Mouse (Mus musculus) embryo, embryonic 11.5 days (tissue): ENCODE measurements around the gene Hist1h2ah.
"Not testable (repeated sequence)": the region's sequence is repeated elsewhere in the genome, so short reads cannot be mapped to it uniquely, and the experiment has no call there.

ENCODE experiments used
- DNase-seq: peaks from one replicate; pipeline ENCODE4 v3.0.0-alpha.2; 2012; ENCODE audit warnings: low read depth, low spot score

Hist1h2ah gene

GRCm38 (mm10) chr13:22035267-22036148, at the start of gene Hist1h2ah, which contains the start of gene Hist1h2bk:
TSS of gene Hist1h2ah (minus strand) at chr13:22035568.
TSS of gene Hist1h2bk (plus strand) at chr13:22035870.
- DNase-seq, result peak; percentile 87

GRCm38 (mm10) chr13:22084140-22084539, 48.8 kb upstream of the Hist1h2ah start, which contains the start of gene Vmn1r188:
TSS of gene Vmn1r188 (plus strand) at chr13:22084440.
- not testable (repeated sequence) for DNase-seq

- DNase-seq, result no peak
These were observed 28.1 kb upstream of the Hist1h2ah start for GRCm38 (mm10) chr13:22063468-22063867.

- DNase-seq, result no peak
These were observed 26.1 kb upstream of the Hist1h2ah start for GRCm38 (mm10) chr13:22061422-22061821.

- DNase-seq, result no peak
These were observed 18.4 kb upstream of the Hist1h2ah start for GRCm38 (mm10) chr13:22053754-22054153.

GRCm38 (mm10) chr13:22051523-22051859, 16.1 kb upstream of the Hist1h2ah start:
- no peak for DNase-seq

- peak; percentile 91 for DNase-seq
These were observed 15.5 kb upstream of the Hist1h2ah start for GRCm38 (mm10) chr13:22050591-22051522.

- DNase-seq, result peak; percentile 69
These were observed 14.5 kb upstream of the Hist1h2ah start for GRCm38 (mm10) chr13:22049737-22050440.

- no peak for DNase-seq
These were observed 13.7 kb upstream of the Hist1h2ah start for GRCm38 (mm10) chr13:22049041-22049440.

- DNase-seq, result no peak
These were observed 9.9 kb upstream of the Hist1h2ah start for GRCm38 (mm10) chr13:22045311-22045710.

- no peak for DNase-seq
These were observed 9.2 kb upstream of the Hist1h2ah start for GRCm38 (mm10) chr13:22044432-22045155.

- peak; percentile 54 for DNase-seq
These were observed 8.4 kb upstream of the Hist1h2ah start for GRCm38 (mm10) chr13:22043503-22044431.

GRCm38 (mm10) chr13:22042568-22043502, 7.5 kb upstream of the Hist1h2ah start, which contains the start of the genes Hist1h2ag and Hist1h2bj:
TSS of gene Hist1h2ag (minus strand) at chr13:22042944.
TSS of gene Hist1h2bj (plus strand) at chr13:22043214.
- peak; percentile 96 for DNase-seq

GRCm38 (mm10) chr13:22041651-22042567, 6.5 kb upstream of the Hist1h2ah start:
- DNase-seq, result peak; percentile 32

GRCm38 (mm10) chr13:22041142-22041536, 5.8 kb upstream of the Hist1h2ah start, which contains the start of gene Hist1h4i:
TSS of gene Hist1h4i (minus strand) at chr13:22041362.
- DNase-seq, result peak; percentile 93

GRCm38 (mm10) chr13:22040464-22041141, 5.2 kb upstream of the Hist1h2ah start:
- peak; percentile 39 for DNase-seq
